Mouse (Mus musculus) kidney, postnatal 0 days (tissue): ENCODE measurements around the gene Olfr1241. TPM values are rescaled to one million over a fixed set of nuclear protein-coding genes. Genes with fewer than 3 reads are reported as not detected.

Source experiments
- ATAC-seq: fragments of 200-750 bp; cut with Nextera tagmentation; replicated peaks from 2 replicates; pipeline ENCODE4 v1.8.0; 2017; ENCODE audit warnings: low read depth, moderate number of reproducible peaks, moderate TSS enrichment, moderate library complexity; ENCODE audit not compliant: low FRiP score
- DNase-seq: peaks from one replicate; pipeline ENCODE4 v3.0.0-alpha.2; 2016; ENCODE audit warnings: low spot score
- H3K27ac ChIP-seq: fragments of 300-500 bp; sonication (generic); 2 replicates; pipeline ENCODE4 v1.5.1; 2014; ENCODE audit warnings: mild to moderate bottlenecking
- H3K27me3 ChIP-seq: fragments of 300-500 bp; sonication (generic); 2 replicates; pipeline ENCODE4 v1.6.1; 2014; ENCODE audit warnings: low read length, mixed read lengths; ENCODE audit not compliant: insufficient read depth
- H3K36me3 ChIP-seq: fragments of 300-500 bp; sonication (generic); 2 replicates; pipeline ENCODE4 v1.6.1; 2014; ENCODE audit warnings: low read length, mixed read lengths; ENCODE audit not compliant: insufficient read depth
- H3K4me1 ChIP-seq: fragments of 300-500 bp; sonication (generic); replicated peaks from 2 replicates; pipeline ENCODE4 v1.6.1; 2014; ENCODE audit warnings: antibody characterized with exemption, low read length, mixed read lengths; ENCODE audit not compliant: insufficient read depth
- H3K4me2 ChIP-seq: fragments of 300-500 bp; sonication (generic); 2 replicates; pipeline ENCODE4 v1.6.1; 2014; ENCODE audit warnings: mild to moderate bottlenecking, low read length, moderate library complexity, mixed read lengths
- H3K4me3 ChIP-seq: fragments of 300-500 bp; sonication (generic); replicated peaks from 2 replicates; pipeline ENCODE4 v1.5.1; 2014; ENCODE audit warnings: low read depth, low read length
- H3K9ac ChIP-seq: fragments of 300-500 bp; sonication (generic); 2 replicates; pipeline ENCODE4 v1.6.1; 2014; ENCODE audit warnings: low read depth, low read length
- H3K9me3 ChIP-seq: fragments of 300-500 bp; sonication (generic); replicated peaks from 2 replicates; pipeline ENCODE4 v1.6.1; 2016; ENCODE audit warnings: low read length, inconsistent platforms, mixed read lengths
- CTCF ChIP-seq: IDR thresholded peaks from 2 replicates; pipeline ENCODE4 v1.5.1; 2016; ENCODE audit warnings: antibody characterized with exemption, low read depth, mild to moderate bottlenecking, moderate library complexity
- WGBS: fragments of 180-500 bp; shearing (Covaris S2); extraction: QIAGEN DNeasy Blood & Tissue Kit; methylation state at CpG from one replicate; pipeline ENCODE4 v1.1.7; 2014; 5-methylcytosine and 5-hydroxymethylcytosine counted together
- polyA plus RNA-seq: library from polyadenylated mRNA; unstranded; fragments of >200 nt; fragmentation: Nextera tagmentation; extraction: Ambion mirVana; gene quantifications from 2 replicates; pipeline ENCODE4 v1.2.1, GENCODE M21; 2015

The Olfr1241 gene
- not detected in 2 replicates for polyA plus RNA-seq

DNA sequence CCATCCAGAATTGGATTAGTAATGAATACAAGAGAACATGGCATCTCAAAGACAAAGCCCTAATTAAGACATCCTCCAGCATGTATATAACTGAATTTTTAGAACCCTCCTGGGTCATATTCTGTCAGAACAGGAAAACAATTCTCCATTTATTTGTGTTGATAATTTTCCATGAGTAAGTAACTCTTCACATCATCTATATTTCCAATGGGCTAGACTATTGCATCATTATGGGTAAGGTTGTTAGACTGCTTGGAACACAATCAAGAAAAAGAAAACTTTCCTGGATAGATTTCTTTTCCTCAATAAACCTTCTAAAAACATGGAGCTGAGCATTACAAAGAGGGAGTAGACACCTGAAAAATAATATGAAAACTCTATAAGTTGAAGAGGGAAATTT, at the start of gene Olfr1241:
Gene Olfr1241, minus strand, starts transcription at position 101 of the 400 bp plus-strand sequence.
- H3K4me1 ChIP-seq: no peaks in the 10 kb centered on the region
- H3K27me3 ChIP-seq: no peaks in the 10 kb centered on the region
- no peak for DNase-seq
- H3K36me3 ChIP-seq: no peaks in the 10 kb centered on the region
- no peak within 1 kb of the TSS for H3K4me3 ChIP-seq
- ATAC-seq: no peak
- no peak within 1 kb of the TSS for H3K4me2 ChIP-seq
- H3K9me3 ChIP-seq: no peaks in the 10 kb centered on the region
- TF ChIP-seq CTCF: no peak
- H3K9ac ChIP-seq: no peak within 1 kb of the TSS
- H3K27ac ChIP-seq: no peak within 1 kb of the TSS

- Histone ChIP-seq H3K27ac (no peak within 1 kb of the TSS), H3K4me1 (no peaks in the 10 kb centered on the region), H3K27me3 (no peaks in the 10 kb centered on the region), H3K9me3 (no peaks in the 10 kb centered on the region), H3K36me3 (no peaks in the 10 kb centered on the region), H3K4me2 (no peak within 1 kb of the TSS), H3K9ac (no peak within 1 kb of the TSS), H3K4me3 (no peak within 1 kb of the TSS)
- no peak for ATAC-seq
- WGBS: 82% methylated on average over 1 of the region's 1 CpGs
- TF ChIP-seq CTCF: no peak
- DNase-seq: no peak
Observed at GRCm38 (mm10) chr2:89531387-89531786, 44.5 kb upstream of the Olfr1241 start, which contains the start of gene Olfr1243. Gene Olfr1243, minus strand, starts transcription at chr2:89531487.

- DNase-seq: no peak
- 79% methylated on average over 1 of the region's 1 CpGs for WGBS
- Histone ChIP-seq H3K9ac (no peak within 1 kb of the TSS), H3K36me3 (no peaks in the 10 kb centered on the region), H3K27me3 (no peaks in the 10 kb centered on the region), H3K27ac (no peak within 1 kb of the TSS), H3K9me3 (no peaks in the 10 kb centered on the region), H3K4me2 (no peak within 1 kb of the TSS), H3K4me1 (no peaks in the 10 kb centered on the region), H3K4me3 (no peak within 1 kb of the TSS)
- TF ChIP-seq CTCF: no peak
- no peak for ATAC-seq
Observed at GRCm38 (mm10) chr2:89498235-89498634, 11.3 kb upstream of the Olfr1241 start, which contains the start of gene Olfr1242. Gene Olfr1242, minus strand, starts transcription at chr2:89498335.

DNA sequence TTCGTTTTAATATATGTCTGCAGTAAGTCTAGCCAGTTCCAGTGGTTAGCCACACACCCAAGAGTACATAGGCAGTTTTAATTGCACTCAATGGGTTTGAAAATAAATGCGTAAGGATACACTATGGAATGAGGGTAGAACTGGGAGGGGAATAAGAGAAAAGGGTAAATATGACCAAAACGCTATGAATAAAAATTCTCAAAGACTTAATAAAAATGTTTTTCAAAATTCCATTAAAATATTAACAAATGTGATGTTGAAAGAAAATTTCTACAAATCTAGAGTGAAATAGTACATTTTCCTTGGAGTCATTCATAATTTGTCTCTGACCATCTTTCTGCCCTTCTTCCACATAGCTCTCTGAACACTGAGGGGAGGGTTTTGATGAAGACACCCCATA, 44.0 kb downstream of the Olfr1241 start, which contains the start of gene Olfr1240:
Gene Olfr1240, minus strand, starts transcription at position 101 of the 400 bp plus-strand sequence.
- Histone ChIP-seq H3K4me2 (no peak within 1 kb of the TSS), H3K9me3 (no peaks in the 10 kb centered on the region), H3K9ac (no peak within 1 kb of the TSS), H3K27me3 (no peaks in the 10 kb centered on the region), H3K4me1 (no peaks in the 10 kb centered on the region), H3K27ac (no peak within 1 kb of the TSS), H3K4me3 (no peak within 1 kb of the TSS), H3K36me3 (no peaks in the 10 kb centered on the region)
- WGBS: 72% methylated on average over 3 of the region's 3 CpGs
- DNase-seq (no peak), ATAC-seq (no peak)
- TF ChIP-seq CTCF: no peak

Other genes starting within 250 kb of the Olfr1241 start
- not detected in 2 replicates for gene Olfr1228, start 233.1 kb downstream of the Olfr1241 start, polyA plus RNA-seq
- not detected in 2 replicates for gene Olfr1229, start 199.1 kb downstream of the Olfr1241 start, polyA plus RNA-seq
- gene Olfr1230, start 189.9 kb downstream of the Olfr1241 start, polyA plus RNA-seq: not detected in 2 replicates
- gene Olfr1231, start 180.1 kb downstream of the Olfr1241 start, polyA plus RNA-seq: not detected in 2 replicates
- not detected in 2 replicates for gene Olfr1232, start 157.5 kb downstream of the Olfr1241 start, polyA plus RNA-seq
- not detected in 2 replicates for gene Olfr1233, start 144.7 kb downstream of the Olfr1241 start, polyA plus RNA-seq
- not detected in 2 replicates for gene Olfr1234, start 122.3 kb downstream of the Olfr1241 start, polyA plus RNA-seq
- gene Olfr1238, start 77.5 kb downstream of the Olfr1241 start, polyA plus RNA-seq: not detected in 2 replicates
- gene Olfr1239, start 66.7 kb downstream of the Olfr1241 start, polyA plus RNA-seq: not detected in 2 replicates
- not detected in 2 replicates for gene Olfr1240, start 44.1 kb downstream of the Olfr1241 start, polyA plus RNA-seq
- gene Olfr1242, start 11.2 kb upstream of the Olfr1241 start, polyA plus RNA-seq: not detected in 2 replicates
- gene Olfr1243, start 44.4 kb upstream of the Olfr1241 start, polyA plus RNA-seq: not detected in 2 replicates
- not detected in 2 replicates for gene Olfr1245, start 91.3 kb upstream of the Olfr1241 start, polyA plus RNA-seq
- not detected in 2 replicates for gene Olfr1246, start 106.0 kb upstream of the Olfr1241 start, polyA plus RNA-seq
- not detected in 2 replicates for gene Olfr1247, start 127.0 kb upstream of the Olfr1241 start, polyA plus RNA-seq
- gene Olfr1248, start 131.1 kb upstream of the Olfr1241 start, polyA plus RNA-seq: not detected in 2 replicates
- not detected in 2 replicates for gene Olfr1249, start 147.9 kb upstream of the Olfr1241 start, polyA plus RNA-seq
- gene Olfr1250, start 174.3 kb upstream of the Olfr1241 start, polyA plus RNA-seq: not detected in 2 replicates
- gene Olfr1251, start 184.8 kb upstream of the Olfr1241 start, polyA plus RNA-seq: not detected in 2 replicates
- not detected in 2 replicates for gene Olfr1252, start 237.9 kb upstream of the Olfr1241 start, polyA plus RNA-seq